Comparison of ENCODE assay signal across 28 mouse cellular contexts in genomic region chr16:95665472-95666131, GRCm38 (mm10). TPM values are rescaled to one million over a fixed set of nuclear protein-coding genes. Genes with fewer than 3 reads are reported as not detected.
DNase-seq lines count a peak whose midpoint lies in the region; ATAC-seq and TF ChIP-seq lines count a peak whose summit lies in the region.
"Had no signal": no experiment of that assay in that cellular context is flagged by ENCODE, and none has a peak within 500 bp of the region (broad histone marks: within the 10 kb centered on the region; RNA-seq: fewer than 3 reads in every experiment).

No protein-coding gene starts in this region.

- no peak overlapping the region for H3K27ac ChIP-seq in intestine, postnatal 0 days (ENCODE audit: low read depth, low read length)
- H3K27ac ChIP-seq in intestine, embryonic 15.5 days, result no peak overlapping the region
- H3K27ac ChIP-seq in embryonic facial prominence, embryonic 10.5 days (replicated peaks), result peak overlapping the region; percentile 66
- H3K27ac ChIP-seq: embryonic facial prominence, embryonic 12.5 days; heart, adult 2 months; heart, embryonic 13.5 days; hindbrain, postnatal 0 days; layer of hippocampus, adult 2 months; limb, embryonic 12.5 days; liver, embryonic 15.5 days had no signal

- 67% methylated on average over 6 of the region's 6 CpGs for WGBS in intestine, postnatal 0 days
- WGBS in intestine, embryonic 15.5 days, result 63% methylated on average over 6 of the region's 6 CpGs
- 77% methylated on average over 6 of the region's 6 CpGs for WGBS in embryonic facial prominence, embryonic 10.5 days

- H3K9me3 ChIP-seq in intestine, postnatal 0 days (ENCODE audit: control insufficient read depth), result no peaks in the 10 kb centered on the region
- H3K9me3 ChIP-seq in intestine, embryonic 15.5 days, result no peaks in the 10 kb centered on the region
- H3K9me3 ChIP-seq in embryonic facial prominence, embryonic 10.5 days, result no peaks in the 10 kb centered on the region
- H3K9me3 ChIP-seq: embryonic facial prominence, embryonic 12.5 days; G1E; heart, embryonic 13.5 days; limb, embryonic 12.5 days; liver, embryonic 15.5 days had no signal

- H3K27me3 ChIP-seq in intestine, postnatal 0 days (replicated peaks; ENCODE audit: control insufficient read depth, insufficient read depth, low read length), result no peaks in the 10 kb centered on the region
- no peaks in the 10 kb centered on the region for H3K27me3 ChIP-seq in intestine, embryonic 15.5 days (replicated peaks)
- H3K27me3 ChIP-seq in embryonic facial prominence, embryonic 10.5 days (replicated peaks; ENCODE audit: low read depth, poor library complexity, severe bottlenecking), result peaks cover 11% of the 10 kb centered on the region
- H3K27me3 ChIP-seq: embryonic facial prominence, embryonic 12.5 days; heart, embryonic 13.5 days; limb, embryonic 12.5 days; liver, embryonic 15.5 days had no signal

- H3K36me3 ChIP-seq in intestine, postnatal 0 days (ENCODE audit: control insufficient read depth, insufficient read depth), result no peaks in the 10 kb centered on the region
- no peaks in the 10 kb centered on the region for H3K36me3 ChIP-seq in intestine, embryonic 15.5 days
- no peaks in the 10 kb centered on the region for H3K36me3 ChIP-seq in embryonic facial prominence, embryonic 10.5 days (replicated peaks)
- H3K36me3 ChIP-seq: embryonic facial prominence, embryonic 12.5 days; G1E; heart, embryonic 13.5 days; limb, embryonic 12.5 days; liver, embryonic 15.5 days had no signal

- no peak overlapping the region for H3K4me2 ChIP-seq in intestine, postnatal 0 days (replicated peaks; ENCODE audit: low read depth)
- H3K4me2 ChIP-seq in intestine, embryonic 15.5 days (replicated peaks), result no peak overlapping the region
- H3K4me2 ChIP-seq: embryonic facial prominence, embryonic 12.5 days; heart, embryonic 13.5 days; limb, embryonic 12.5 days; liver, embryonic 15.5 days; lung, embryonic 14.5 days; midbrain, embryonic 11.5 days had no signal

- H3K9ac ChIP-seq in intestine, postnatal 0 days (ENCODE audit: low read depth, low read length), result 0 out of 2 replicates have a peak overlapping the region, but pooled peaks have one; percentile 3
- H3K9ac ChIP-seq in intestine, embryonic 15.5 days, result no peak overlapping the region
- H3K9ac ChIP-seq: embryonic facial prominence, embryonic 12.5 days; heart, embryonic 13.5 days; limb, embryonic 12.5 days; liver, embryonic 15.5 days; lung, embryonic 14.5 days had no signal

- H3K4me3 ChIP-seq in intestine, postnatal 0 days (ENCODE audit: low read depth, low read length), result no peak overlapping the region
- no peak overlapping the region for H3K4me3 ChIP-seq in intestine, embryonic 15.5 days (replicated peaks)
- H3K4me3 ChIP-seq in embryonic facial prominence, embryonic 10.5 days, result no peak overlapping the region
- H3K4me3 ChIP-seq: embryonic facial prominence, embryonic 12.5 days; heart, adult 2 months; heart, embryonic 13.5 days; layer of hippocampus, adult 2 months; limb, embryonic 12.5 days; liver, embryonic 15.5 days had no signal

- ATAC-seq in frontal cortex, adult (ENCODE audit: low TSS enrichment), result peak; percentile 76
- no peak for ATAC-seq in intestine, postnatal 0 days
- no peak for ATAC-seq in intestine, embryonic 15.5 days
- ATAC-seq: forebrain, embryonic 16.5 days; hindbrain, postnatal 0 days; intestine, embryonic 16.5 days; midbrain, embryonic 16.5 days had no signal

- H3K4me1 ChIP-seq in intestine, postnatal 0 days (replicated peaks; ENCODE audit: control insufficient read depth, insufficient read depth, low read length), result peaks cover 11% of the 10 kb centered on the region
- H3K4me1 ChIP-seq in intestine, embryonic 15.5 days (replicated peaks), result peaks cover 13% of the 10 kb centered on the region
- peaks cover 46% of the 10 kb centered on the region for H3K4me1 ChIP-seq in embryonic facial prominence, embryonic 10.5 days
- H3K4me1 ChIP-seq: liver, embryonic 15.5 days had no signal

- DNase-seq in frontal cortex, postnatal 25 days (ENCODE audit: low spot score in 2 of 2), result no peak
- DNase-seq in left cerebral cortex, adult 18-20 months (ENCODE audit: low spot score in 2 of 2), result peak; percentile 19 to 31
- DNase-seq in left cerebral cortex, adult 11 months (ENCODE audit: low spot score), result no peak
- DNase-seq in embryonic facial prominence, embryonic 10.5 days (ENCODE audit: low spot score), result no peak
- DNase-seq: adrenal gland, postnatal 10 days; cerebellum, adult 11 months; cerebellum, adult 9-10 months; cerebellum, postnatal 36 days; heart, adult 2 months; heart, postnatal 14 days; kidney, postnatal 14 days; lung, embryonic 14.5 days; lung, postnatal 14 days; thymus, postnatal 4 days had no signal

- no peak for TF ChIP-seq CTCF in intestine, postnatal 0 days (IDR thresholded peaks at IDR 0.05; ENCODE audit: low read depth)

RNA-seq across cellular contexts. Expression of gene Ets2, which starts 36.3 kb away (rescaled TPM):
- 34.6 and 36.8 TPM in 2 replicates for polyA plus RNA-seq in intestine, postnatal 0 days (2015; fragmentation: Nextera tagmentation; extraction: Ambion mirVana)
- polyA plus RNA-seq in intestine, embryonic 15.5 days (2015; fragmentation: Nextera tagmentation; extraction: Ambion mirVana), result 59.5 and 64.7 TPM in 2 replicates
- 10 to 100 TPM; 68.8 to 78.1 TPM for total RNA-seq in left cerebral cortex, adult 18-20 months (2021)
- 32.6 and 33.2 TPM in 2 replicates for polyA plus RNA-seq in embryonic facial prominence, embryonic 10.5 days (2016; fragmentation: Nextera tagmentation; extraction: Ambion mirVana)

Comparison
In these comparisons a context has a peak if more than half of its experiments do, and no peak if none do; other contexts are left out.
1. DNase-seq: peak in left cerebral cortex, adult 18-20 months (2 of 2); none in frontal cortex, postnatal 25 days (0 of 2), left cerebral cortex, adult 11 months (single experiment) and embryonic facial prominence, embryonic 10.5 days (single experiment).